ENCODE assay signal across 16 mouse cellular contexts in the genomic region with DNA sequence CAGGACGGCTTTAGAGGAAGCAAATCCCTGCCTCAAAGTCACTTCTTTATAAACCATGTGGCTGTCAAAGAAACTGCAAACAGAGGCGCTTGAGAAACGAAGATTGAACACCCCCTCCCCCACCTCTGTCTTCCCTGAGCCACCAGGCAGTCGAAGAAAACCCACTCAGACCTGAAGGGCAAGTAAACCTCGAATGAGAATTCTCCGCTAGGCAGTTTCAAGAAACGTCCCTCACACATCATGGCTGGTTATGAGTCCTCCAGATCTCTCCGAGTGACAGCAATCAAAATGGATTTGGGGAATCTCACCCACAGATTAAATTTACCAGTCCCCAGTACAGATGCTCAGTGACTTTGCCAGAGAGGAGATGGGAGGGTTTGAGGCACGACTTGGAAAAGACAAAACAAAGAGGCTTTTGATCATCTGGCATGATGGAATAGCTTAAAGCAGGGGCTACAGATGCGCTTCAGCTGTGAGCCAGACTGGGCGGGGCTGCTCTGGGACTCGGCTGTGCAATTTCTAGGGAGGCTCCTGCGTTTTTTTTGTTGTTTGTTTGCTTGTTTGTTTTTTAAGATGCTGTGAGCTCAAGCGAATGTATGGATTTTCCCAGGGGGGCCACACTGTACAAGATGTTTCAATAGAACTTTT.
DNase-seq lines count a peak whose midpoint lies in the region; ATAC-seq and TF ChIP-seq lines count a peak whose summit lies in the region.
"Had no signal": no experiment of that assay in that cellular context is flagged by ENCODE, and none has a peak within 500 bp of the region (broad histone marks: within the 10 kb centered on the region; RNA-seq: fewer than 3 reads in every experiment).

No protein-coding gene starts in this region.

- no peak for TF ChIP-seq CTCF in midbrain, postnatal 0 days (IDR thresholded peaks at IDR 0.05)

- H3K27me3 ChIP-seq in hindbrain, embryonic 13.5 days = no peaks in the 10 kb centered on the region
- no peaks in the 10 kb centered on the region for H3K27me3 ChIP-seq in midbrain, postnatal 0 days (ENCODE audit: insufficient read depth, low read length)
- H3K27me3 ChIP-seq: heart, embryonic 12.5 days; limb, embryonic 15.5 days had no signal

- ATAC-seq in frontal cortex, adult (ENCODE audit: low TSS enrichment) = peak; percentile 53
- ATAC-seq in hindbrain, embryonic 13.5 days (ENCODE audit: low FRiP score) = peak; percentile 57; the same call in 1 of the 2 replicates
- ATAC-seq in midbrain, postnatal 0 days (ENCODE audit: low FRiP score) = no peak

- H3K9me3 ChIP-seq in hindbrain, embryonic 13.5 days = no peaks in the 10 kb centered on the region
- no peaks in the 10 kb centered on the region for H3K9me3 ChIP-seq in midbrain, postnatal 0 days (ENCODE audit: low read length)
- H3K9me3 ChIP-seq: heart, embryonic 12.5 days; limb, embryonic 15.5 days had no signal

- no peak for DNase-seq in frontal cortex, postnatal 25 days (ENCODE audit: low spot score in 2 of 2)
- peak; percentile 42 for DNase-seq in embryo, embryonic 11 days
- peak; percentile 30 for DNase-seq in midbrain, postnatal 0 days (ENCODE audit: low spot score)
- no peak for DNase-seq in layer of hippocampus, postnatal 10 days (ENCODE audit: low spot score in 2 of 2)
- no peak for DNase-seq in left cerebral cortex, postnatal 10 days (ENCODE audit: extremely low spot score in 1 of 2, low spot score in 2 of 2)
- DNase-seq in heart, adult 8-10 months (ENCODE audit: low spot score) = no peak
- DNase-seq: adrenal gland, postnatal 14 days; B cell, adult 2 months; cerebellum, adult 11 months; kidney, postnatal 14 days; lung, adult 2 months; thymus, adult 2 months had no signal

- intact Hi-C loops in left cerebral cortex, postnatal 10 days (cut with DNase I) = no loop called here

- H3K4me3 ChIP-seq in hindbrain, embryonic 13.5 days = no peak overlapping the region
- no peak overlapping the region for H3K4me3 ChIP-seq in midbrain, postnatal 0 days (ENCODE audit: low read depth, low read length)
- H3K4me3 ChIP-seq: heart, embryonic 12.5 days; limb, embryonic 15.5 days had no signal

- WGBS in hindbrain, embryonic 13.5 days = 33% methylated on average over 14 of the region's 14 CpGs
- WGBS in midbrain, postnatal 0 days = 32% methylated on average over 14 of the region's 14 CpGs

- H3K9ac ChIP-seq in hindbrain, embryonic 13.5 days = no peak overlapping the region
- no peak overlapping the region for H3K9ac ChIP-seq in midbrain, postnatal 0 days (replicated peaks; ENCODE audit: low read length, poor library complexity, severe bottlenecking)
- H3K9ac ChIP-seq: heart, embryonic 12.5 days; limb, embryonic 15.5 days had no signal

- H3K36me3 ChIP-seq in hindbrain, embryonic 13.5 days = no peaks in the 10 kb centered on the region
- no peaks in the 10 kb centered on the region for H3K36me3 ChIP-seq in midbrain, postnatal 0 days (ENCODE audit: insufficient read depth, low read length)
- H3K36me3 ChIP-seq: heart, embryonic 12.5 days; limb, embryonic 15.5 days had no signal

- peaks cover 13% of the 10 kb centered on the region for H3K4me1 ChIP-seq in hindbrain, embryonic 13.5 days (replicated peaks)
- H3K4me1 ChIP-seq in midbrain, postnatal 0 days (ENCODE audit: insufficient read depth, low read length) = no peaks in the 10 kb centered on the region
- H3K4me1 ChIP-seq: heart, embryonic 12.5 days; limb, embryonic 15.5 days had no signal

- H3K27ac ChIP-seq in hindbrain, embryonic 13.5 days = peak overlapping the region; percentile 60
- no peak overlapping the region for H3K27ac ChIP-seq in midbrain, postnatal 0 days (ENCODE audit: low read depth, low read length)
- H3K27ac ChIP-seq: limb, embryonic 15.5 days had no signal

- H3K4me2 ChIP-seq in hindbrain, embryonic 13.5 days = no peak overlapping the region
- H3K4me2 ChIP-seq in midbrain, postnatal 0 days (ENCODE audit: low read depth, low read length, poor library complexity, severe bottlenecking) = no peak overlapping the region
- H3K4me2 ChIP-seq: heart, embryonic 12.5 days; limb, embryonic 15.5 days had no signal

Comparison
In these comparisons a context has a peak if more than half of its experiments do, and no peak if none do; other contexts are left out.
1. DNase-seq: peak in embryo, embryonic 11 days (single experiment) and midbrain, postnatal 0 days (single experiment); none in frontal cortex, postnatal 25 days (0 of 2), layer of hippocampus, postnatal 10 days (0 of 2), left cerebral cortex, postnatal 10 days (0 of 2) and heart, adult 8-10 months (single experiment).